Mouse (Mus musculus) bone marrow macrophage, adult 2 months (primary cell): Measurements from ENCODE around the gene Cela3a.

Source experiments
- CTCF ChIP-seq: IDR thresholded peaks from 2 replicates; pipeline ENCODE4 v1.5.1; 2012; ENCODE audit warnings: low read depth, mild to moderate bottlenecking, low read length, moderate library complexity
- POLR2A ChIP-seq: IDR thresholded peaks from 2 replicates; pipeline ENCODE4 v1.6.1; 2012; ENCODE audit warnings: mild to moderate bottlenecking, low read depth, low read length, borderline replicate concordance

- TF ChIP-seq CTCF, result no peak
- no peak for TF ChIP-seq POLR2A
Measured at GRCm38 (mm10) chr4:137368198-137368597, 41.4 kb downstream of the Cela3a start.
